Mouse (Mus musculus): ENCODE results near the gene Gm17482. TPM values are rescaled to one million over a fixed set of nuclear protein-coding genes. Genes with fewer than 3 reads are reported as not detected.

Gm17482 gene
- polyA plus RNA-seq, 3 experiments from 2014 or later, result not detected

DNA sequence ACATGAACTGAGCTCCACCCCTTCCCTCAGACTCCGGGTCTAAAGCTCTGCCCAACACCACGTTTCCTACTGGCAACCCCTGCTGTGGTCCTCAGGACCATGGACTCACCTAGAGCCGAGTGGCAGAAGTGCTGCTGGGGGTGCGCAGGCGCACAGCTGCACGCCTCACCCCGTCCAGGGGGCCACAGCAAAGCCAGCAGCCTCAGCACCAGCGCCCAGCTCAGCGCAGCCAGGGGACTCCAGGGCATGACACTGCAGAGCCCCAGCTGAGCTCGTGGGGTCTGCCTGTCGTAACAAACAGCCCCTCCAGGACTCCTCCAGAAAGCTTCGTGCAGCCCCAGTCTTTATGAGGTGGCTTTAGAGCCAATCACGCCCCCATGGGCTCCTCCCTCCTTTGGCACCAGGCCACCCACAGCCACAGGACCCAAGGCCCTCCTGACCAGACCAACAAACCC, 24.4 kb downstream of the Gm17482 start:
- ATAC-seq, result no peak

DNA sequence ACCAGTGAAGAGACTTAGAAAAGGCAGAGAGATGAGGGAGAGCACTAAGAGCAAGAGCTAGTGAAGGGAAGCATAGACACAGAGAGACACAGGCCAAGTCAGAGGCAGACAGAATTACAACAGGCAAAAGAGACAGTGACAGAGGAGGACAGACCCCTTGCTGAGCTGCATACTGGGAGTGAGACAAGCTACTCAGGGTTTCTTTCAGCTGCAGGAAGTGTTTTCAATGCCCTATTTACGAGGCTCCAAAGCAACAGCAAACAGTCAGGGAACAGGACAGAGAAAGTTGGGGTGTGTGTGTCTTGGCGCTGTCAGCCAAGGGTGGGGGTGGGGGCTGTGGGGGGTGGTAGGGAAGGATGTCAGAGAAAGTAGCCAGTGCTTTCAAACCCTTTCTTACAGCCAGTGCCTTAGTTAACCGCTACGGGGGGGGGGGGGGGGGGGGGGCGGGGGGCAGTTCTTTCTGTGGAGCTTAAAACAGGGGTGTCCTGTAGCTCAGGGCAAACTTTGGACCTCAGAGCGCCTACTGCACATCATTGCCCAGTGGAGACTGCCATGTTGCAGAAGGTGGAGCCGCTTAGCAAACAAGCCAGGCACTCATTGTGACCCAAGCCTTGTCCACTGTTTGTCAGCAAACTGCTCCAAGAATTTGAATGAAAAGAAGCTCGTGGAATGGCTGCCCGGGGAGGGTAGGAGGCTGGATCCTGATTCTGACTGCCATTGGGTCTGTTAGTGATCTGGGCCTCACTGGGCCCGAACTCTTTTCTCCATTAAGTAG, 25.1 kb downstream of the Gm17482 start, which contains the start of gene Timp4:
Gene Timp4 (minus strand): TSS at position 107 of the 775 bp plus-strand sequence.
- no peak for ATAC-seq

GRCm38 (mm10) chr6:115255171-115255570, 28.0 kb downstream of the Gm17482 start:
- no peak for ATAC-seq

GRCm38 (mm10) chr6:115260507-115260906, 33.4 kb downstream of the Gm17482 start:
- ATAC-seq, result no peak

DNA sequence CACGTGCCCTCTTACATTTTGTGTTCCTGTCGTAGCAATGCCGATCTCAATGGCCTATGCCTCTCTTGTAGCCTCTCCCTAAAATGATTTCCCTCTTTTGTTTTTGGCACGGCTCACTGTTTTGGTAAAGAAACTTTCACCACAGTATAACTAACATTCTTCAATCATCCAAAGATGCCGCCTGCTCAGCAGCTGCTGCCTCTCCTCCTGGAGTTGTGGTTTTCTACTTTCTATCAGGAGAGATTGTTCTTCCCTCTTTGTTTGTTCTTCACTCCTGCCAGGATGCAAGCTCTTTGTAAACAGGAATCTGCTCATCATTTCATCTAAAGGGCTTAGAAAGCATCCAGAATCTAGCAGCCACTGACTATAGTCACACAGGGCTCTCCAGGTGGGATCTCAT, 39.6 kb downstream of the Gm17482 start:
- no peak for ATAC-seq

DNA sequence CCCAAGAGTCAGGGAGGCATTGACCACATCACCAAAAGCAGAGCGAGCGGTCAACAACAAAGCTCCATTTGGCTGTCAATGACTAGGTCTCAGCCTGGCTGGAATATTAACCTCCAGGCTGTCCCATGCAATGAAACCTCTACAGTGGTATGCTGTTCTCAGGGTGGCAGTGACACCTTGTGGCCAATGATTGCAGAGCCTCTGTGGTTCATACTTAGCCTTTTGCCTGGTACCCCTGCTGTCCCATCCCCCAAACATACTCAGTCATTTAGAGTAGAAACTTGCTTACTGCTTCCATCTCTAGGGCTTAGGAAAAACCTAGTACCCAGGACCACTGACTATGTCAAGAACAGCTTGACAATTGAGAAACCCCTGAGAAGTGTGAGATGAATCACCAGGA, 40.8 kb downstream of the Gm17482 start:
- ATAC-seq, result no peak

- no peak for ATAC-seq
Measured at GRCm38 (mm10) chr6:115268551-115269385, 41.6 kb downstream of the Gm17482 start.

DNA sequence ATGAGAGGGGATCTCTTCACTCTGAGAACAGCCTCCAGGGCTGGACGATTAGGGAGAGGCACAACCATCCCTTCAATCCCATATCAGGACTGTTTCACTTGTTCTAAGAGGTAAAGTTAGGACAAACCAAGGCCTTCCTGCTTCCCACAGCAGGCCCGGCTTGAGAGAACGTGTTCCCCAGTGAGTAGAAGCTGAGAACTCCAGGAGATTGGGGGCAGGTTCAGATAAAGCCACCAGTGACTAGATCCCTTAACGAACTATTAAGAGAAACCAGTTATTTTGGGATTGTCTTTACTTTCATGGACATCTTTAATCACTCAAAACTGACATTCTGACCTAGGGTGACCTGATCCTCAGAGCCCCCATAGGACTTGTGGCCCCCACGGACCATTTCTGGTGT, 42.4 kb downstream of the Gm17482 start:
- ATAC-seq, result no peak

- ATAC-seq, result no peak
Measured at GRCm38 (mm10) chr6:115270085-115270484, 42.9 kb downstream of the Gm17482 start.

DNA sequence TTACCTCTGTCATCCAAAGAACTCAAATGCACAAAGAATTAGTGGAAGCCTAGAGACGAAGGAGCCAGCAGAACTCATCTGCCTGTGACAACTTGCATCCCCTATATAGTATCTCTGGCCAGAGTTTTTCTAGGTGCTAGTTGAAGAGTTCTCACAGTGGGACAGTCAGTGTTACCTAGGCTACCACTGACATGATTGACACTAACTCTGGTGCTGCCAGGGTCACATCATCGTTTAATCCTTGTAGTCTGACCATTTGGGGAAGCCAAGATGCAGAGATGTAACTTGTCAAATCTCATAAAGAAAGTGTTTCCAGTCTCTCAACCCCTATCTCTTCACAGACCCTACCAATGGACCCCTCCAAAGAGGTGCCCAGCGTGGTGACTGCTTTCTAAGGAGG, 44.2 kb downstream of the Gm17482 start:
- no peak for ATAC-seq

DNA sequence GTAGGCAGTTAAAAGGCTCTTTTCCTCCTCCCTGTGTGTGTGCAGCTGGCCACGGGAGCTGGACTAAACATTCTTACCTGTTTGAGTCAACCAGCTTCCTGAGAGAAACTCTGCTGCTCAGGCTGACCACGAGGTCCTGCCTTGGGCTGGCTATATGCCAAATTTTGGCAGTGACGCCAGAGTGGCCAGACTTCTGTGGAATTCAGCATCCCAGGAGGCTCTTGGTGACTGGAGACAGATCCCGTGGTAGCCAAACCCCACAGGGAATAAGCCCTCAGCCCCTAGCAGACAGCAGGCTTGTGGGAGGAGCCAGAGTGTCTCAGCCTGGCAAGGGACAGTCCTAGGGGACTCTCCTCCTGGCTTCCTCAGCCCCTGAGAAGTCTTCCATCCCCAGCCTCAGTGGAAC, 44.7 kb downstream of the Gm17482 start:
- ATAC-seq, result no peak

- no peak for ATAC-seq
Measured at GRCm38 (mm10) chr6:115273346-115273745, 46.2 kb downstream of the Gm17482 start.

DNA sequence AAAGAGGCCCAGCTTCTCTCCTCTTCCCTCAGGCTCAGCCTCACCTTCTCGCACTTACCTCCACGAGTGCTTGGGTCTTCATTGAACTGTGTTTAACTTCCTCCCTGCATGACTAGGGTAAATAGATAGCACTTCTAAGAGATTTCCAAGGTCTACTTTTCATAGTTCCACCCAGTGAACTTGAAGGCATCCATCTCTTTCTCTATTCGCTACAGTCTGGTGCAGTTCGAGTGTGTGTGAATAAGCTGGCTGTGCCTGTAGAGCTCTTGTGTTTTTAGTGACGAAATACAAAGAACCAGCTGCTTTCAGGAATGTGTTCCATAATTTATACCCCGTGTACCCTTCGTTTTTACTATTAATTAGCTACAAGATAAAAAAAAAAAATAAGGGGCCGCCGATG, 47.6 kb downstream of the Gm17482 start:
- ATAC-seq, result no peak

GRCm38 (mm10) chr6:115275116-115275815, 48.1 kb downstream of the Gm17482 start:
- no peak for ATAC-seq

GRCm38 (mm10) chr6:115278086-115278485, 50.9 kb downstream of the Gm17482 start:
- no peak for ATAC-seq

GRCm38 (mm10) chr6:115279639-115280038, 52.5 kb downstream of the Gm17482 start:
- no peak for ATAC-seq

DNA sequence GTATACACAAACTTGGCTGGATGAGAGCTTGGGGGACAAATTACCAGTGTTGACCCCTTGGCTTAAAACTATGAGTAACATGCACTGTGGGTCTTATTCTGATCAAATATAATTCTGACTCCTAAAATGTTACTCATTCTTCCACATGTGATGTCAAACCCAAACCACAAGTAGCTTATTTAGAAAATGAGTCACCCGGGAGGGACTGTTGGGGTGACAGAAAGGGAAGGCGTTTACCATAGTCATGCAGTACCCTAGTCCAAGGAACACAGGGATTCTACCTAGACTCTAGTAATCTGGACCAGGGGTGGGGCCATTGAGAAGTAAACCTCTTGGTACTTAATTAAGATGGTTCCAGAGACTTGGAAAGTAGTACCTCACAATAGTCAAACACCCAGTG, 57.0 kb downstream of the Gm17482 start:
- no peak for ATAC-seq

DNA sequence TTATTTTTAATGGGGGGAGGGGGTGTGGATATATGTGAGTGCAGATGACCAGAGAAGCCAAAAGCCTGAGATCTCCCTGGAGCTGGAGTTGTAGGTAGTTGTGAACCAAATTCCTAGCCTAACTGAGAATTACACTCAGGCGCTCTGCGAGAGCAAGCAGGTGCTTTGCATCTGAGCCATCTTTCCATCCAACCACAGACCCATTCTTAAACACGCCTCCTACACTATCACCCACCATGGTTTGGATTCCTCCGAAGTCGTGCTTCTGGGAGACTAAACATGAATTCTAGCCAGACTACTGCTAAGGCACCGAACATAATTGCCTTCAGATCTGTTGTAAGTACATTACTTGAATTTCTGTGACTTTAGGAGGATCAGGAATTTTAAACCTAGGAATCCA, 59.3 kb downstream of the Gm17482 start:
- no peak for ATAC-seq

DNA sequence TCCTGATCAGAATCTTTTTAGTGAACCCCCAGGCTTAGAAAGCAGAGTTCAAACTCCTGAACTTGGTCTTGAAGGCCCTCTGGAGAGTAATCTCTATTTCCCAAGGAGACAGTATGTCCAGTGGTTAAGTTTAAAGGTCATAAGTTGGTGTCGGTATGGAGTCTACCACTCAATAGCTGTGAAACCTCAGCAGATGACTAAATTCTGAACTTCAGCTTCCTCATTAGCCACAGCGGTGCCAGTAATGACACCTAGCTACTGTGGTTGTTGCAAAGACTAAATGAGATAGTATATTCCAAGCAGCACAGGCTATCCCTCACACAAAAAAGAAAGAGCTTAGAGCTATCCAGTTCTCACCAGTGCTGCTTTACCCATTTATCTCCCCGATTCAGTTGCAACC, 61.1 kb downstream of the Gm17482 start:
- ATAC-seq, result no peak

GRCm38 (mm10) chr6:115290561-115290960, 63.4 kb downstream of the Gm17482 start:
- no peak for ATAC-seq

- ATAC-seq, result no peak
Measured at GRCm38 (mm10) chr6:115291068-115291467, 63.9 kb downstream of the Gm17482 start.

DNA sequence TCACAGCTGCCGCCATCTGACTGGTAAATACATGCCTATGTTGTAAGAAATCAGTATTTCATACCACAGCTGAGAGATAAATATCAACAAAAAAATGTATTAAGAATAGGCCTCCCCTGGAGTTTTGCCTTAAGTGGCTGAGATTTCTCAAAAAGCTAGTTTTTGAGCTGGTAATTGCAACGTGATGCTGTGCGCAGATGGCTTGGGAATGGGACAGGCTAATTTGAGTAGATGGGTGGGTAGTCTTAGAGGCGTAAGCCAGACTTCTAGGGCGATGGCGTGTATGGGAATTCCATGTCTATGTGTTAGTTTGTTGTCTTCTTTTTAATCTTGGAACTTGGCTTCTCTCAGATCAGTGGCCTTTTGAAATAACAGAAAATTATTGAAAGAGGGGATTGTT, 64.7 kb downstream of the Gm17482 start:
- no peak for ATAC-seq

- ATAC-seq, result no peak
Measured at GRCm38 (mm10) chr6:115292621-115293020, 65.5 kb downstream of the Gm17482 start.

Measured in inflammation-experienced regulatory T-cells, adult 6 months (primary cell).